Mouse (Mus musculus) heart, postnatal 25 days (tissue): ENCODE measurements around the gene Slc51b. TPM values are rescaled to one million over a fixed set of nuclear protein-coding genes. Genes with fewer than 3 reads are reported as not detected.

ENCODE experiments used
- DNase-seq: peaks from one replicate; pipeline ENCODE4 v3.0.0; 2022; ENCODE audit warnings: low spot score
- intact Hi-C: fragments of 180-260 bp; cut with DNase I; formaldehyde crosslinking; loops from one replicate; pipeline ENCODE4 v1.15.1; 2025
- total RNA-seq, 2 experiments: library from RNA; stranded (reverse); gene quantifications; 2 replicates each; pipeline ENCODE4 v1.2.3; 2021

Gene Slc51b
- total RNA-seq, 2 experiments from 2014 or later: not detected

DNA sequence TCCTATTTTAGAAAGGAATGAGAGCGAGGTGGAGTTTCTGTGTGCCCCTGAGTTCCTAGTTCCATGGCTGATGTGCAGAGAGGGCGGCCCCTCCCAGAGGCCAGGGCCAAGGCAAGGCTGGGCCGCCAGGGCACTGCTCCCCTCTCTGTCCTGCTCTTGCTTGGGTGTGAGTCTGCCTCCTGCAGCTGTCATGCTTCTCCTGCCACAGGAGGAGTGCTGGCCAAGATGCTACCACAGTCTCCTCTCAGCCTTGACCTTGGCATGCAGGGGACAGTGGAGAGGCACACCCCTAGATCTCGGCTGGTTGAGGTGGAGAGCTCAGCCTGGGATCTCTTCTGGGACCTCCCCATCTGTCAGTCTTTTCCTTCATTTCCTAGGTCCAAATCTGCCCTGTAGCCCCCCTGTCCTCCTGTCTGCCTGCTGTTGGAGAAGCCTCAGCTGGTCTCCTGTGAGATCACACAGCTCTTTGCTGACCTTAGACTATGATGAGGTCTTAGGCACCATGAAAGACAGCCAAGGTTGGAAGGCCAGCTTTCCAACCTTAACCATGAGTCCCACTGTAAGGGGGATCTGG lies 41.7 kb downstream of the Slc51b start:
- intact Hi-C loops: no loop called here
- no peak for DNase-seq

DNA sequence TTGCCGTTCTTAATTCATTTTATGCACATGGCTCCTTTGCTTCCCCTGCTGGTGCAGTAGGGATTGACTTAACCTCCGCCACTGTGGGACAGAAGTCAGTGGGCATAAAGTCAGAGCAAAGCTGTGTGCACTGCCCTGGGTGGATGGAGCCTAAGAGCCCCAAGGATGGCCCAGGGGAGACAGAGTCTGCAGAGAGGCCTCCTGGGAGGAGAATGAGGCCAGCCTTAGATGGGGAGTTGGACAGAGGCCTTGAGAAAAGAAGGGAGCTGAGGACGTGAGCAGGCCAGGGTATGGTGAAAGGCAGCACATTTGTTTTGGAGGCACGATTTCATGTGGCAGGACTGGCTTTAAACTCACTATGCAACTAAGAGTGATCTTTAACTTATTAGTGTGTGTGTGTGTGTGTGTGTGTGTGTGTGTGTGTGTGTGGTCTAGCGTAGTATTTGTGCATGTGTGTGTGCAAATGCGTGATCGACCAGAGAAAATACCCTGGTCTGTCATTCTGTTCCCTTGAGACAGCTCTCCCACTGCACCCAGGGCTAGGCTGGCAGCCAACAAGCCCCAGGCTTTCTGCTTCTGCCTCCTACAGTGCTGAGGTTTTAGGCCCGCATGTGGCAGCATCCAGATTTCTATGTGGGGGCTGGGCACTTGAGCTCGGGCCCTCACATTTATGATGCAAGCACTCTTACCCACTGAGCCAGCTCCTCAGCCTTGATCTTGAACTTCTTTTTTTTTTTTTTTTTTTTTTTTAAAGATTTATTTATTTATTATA lies 47.4 kb downstream of the Slc51b start:
- DNase-seq: no peak
- intact Hi-C loops: no loop called here

DNA sequence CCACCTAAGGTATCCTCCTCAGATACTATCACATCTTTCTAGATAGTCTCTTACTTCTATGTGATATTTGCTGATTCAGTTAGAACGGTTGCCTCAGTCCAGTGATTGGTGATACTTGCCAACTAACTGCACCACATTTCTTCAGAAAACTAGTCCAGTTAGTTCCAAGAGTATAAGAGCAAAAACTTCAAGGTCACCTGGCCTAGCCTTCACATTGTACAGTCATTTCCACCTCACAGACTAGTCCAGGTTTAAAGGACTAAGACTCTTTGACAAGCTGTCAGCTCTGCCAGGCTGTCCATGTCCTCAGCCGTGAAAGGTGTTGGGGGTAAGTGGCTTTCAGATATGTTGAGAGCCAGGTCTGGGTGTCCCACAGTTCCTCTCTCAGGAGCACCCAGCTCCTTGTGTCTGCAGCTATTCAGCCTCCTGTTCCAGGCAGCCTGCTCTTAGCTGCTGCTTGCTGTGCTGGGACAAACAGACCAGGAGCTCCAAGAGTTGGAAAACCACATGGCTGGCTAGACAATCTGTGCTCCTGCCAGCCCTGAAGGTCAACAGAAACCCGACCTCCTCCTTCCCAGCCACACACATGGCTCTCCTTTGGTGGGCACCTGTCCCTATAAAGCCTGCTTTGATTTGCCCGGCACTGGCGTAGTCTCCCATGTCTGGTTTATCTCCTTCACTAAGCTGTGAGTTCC lies 48.1 kb downstream of the Slc51b start:
- intact Hi-C loops: no loop called here
- DNase-seq: no peak

DNA sequence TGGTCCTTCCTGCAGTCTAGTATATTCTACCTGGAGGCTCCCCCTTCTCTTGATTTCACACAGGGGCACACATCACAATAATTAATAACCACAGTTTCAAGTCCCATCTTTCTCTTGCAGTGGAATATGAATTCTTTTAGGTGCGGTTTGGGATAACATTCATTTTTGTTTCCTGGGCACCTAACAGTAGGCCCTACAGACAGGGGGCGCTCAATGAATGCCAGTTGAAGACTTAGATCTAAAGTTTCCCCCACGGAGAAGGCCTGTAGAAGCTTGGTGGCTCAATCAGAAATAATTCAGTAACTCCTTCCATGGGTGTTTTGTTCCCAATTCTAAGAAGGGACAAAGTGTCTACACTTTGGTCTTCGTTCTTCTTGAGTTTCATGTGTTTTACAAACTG lies 50.3 kb downstream of the Slc51b start:
- intact Hi-C loops: loop anchor here (1.0 kb wide), 1 partner anchor 60 kb away; no protein-coding TSS in a partner anchor
- DNase-seq: no peak

DNA sequence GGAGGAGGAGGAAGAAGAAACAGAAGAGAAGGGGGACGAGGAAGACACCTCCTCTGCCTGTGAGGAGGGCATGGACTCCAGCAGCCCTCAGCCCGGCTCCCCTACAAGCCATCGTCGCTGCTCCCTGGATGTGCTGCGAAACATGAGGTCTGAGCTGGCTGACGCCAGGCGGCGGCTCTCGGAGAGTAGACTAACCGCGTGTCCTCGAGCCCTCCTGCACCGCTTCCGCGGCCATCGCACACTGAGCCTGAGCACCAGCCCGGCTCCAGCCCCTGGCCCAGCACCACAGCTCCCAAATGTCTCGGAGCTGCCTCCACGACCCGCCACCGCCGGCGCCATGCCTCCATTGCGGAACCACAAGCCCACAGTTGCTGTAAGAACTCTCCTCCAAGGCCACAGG lies 51.0 kb downstream of the Slc51b start:
- intact Hi-C loops: loop anchor here (1.0 kb wide), 1 partner anchor 61 kb away; no protein-coding TSS in a partner anchor
- no peak for DNase-seq

DNA sequence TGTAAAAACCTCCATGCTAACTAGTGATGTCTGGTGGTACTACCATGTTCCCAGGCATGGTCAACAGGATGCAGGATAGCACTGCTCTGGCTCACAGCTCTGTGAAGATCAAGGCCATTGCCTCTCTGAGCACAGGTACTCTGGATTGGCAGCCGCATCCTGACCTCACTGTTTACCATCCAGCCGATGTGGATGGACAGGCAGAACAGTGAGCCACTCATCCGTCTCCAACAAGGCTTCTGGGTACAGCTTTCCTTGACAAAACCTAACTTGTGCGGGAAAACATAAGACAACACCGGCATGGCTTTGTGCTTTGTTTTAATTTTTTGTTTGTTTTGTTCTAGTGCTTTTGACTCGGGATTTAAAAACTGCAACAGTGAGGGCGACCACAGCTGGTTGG lies 57.0 kb downstream of the Slc51b start:
- intact Hi-C loops: no loop called here
- DNase-seq: no peak

DNA sequence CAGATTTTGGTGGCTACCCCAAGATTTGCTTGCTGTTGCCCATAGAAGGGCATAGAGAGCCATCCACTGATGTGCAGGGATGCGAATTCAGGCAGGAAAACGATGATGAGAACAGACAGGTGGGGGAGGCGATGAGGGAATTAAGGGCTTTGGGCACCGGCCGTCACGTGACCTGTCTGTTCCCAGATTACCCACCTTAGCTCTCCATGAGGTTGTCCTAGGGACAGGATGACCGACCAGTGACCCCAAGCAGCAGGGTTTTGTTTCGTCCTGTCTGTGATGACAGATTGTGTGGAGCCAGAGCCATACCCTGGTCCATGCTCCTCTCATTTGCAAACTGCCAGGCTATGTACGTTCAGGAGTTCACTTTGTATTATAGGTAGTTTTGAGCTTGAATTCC lies 59.1 kb downstream of the Slc51b start:
- intact Hi-C loops: no loop called here
- no peak for DNase-seq

Other genes with a start within 250 kb of the Slc51b start
- 1 to 10 TPM; 4.2 TPM for gene Parp16, start 227.6 kb downstream of the Slc51b start, total RNA-seq
- gene Cilp, start 157.8 kb downstream of the Slc51b start, total RNA-seq: 1 to 10 TPM; 4.8 to 6.6 TPM
- gene Clpx, start 128.7 kb downstream of the Slc51b start, total RNA-seq: 100 to 1,000 TPM; 101 to 106 TPM
- 10 to 100 TPM; 11.5 to 12.6 TPM for gene Pdcd7, start 76.9 kb downstream of the Slc51b start, total RNA-seq
- gene Ubap1l, start 61.9 kb downstream of the Slc51b start, total RNA-seq: under 1 TPM; 0.20 to 0.39 TPM
- gene Kbtbd13, start 31.3 kb downstream of the Slc51b start, total RNA-seq: 1 to 10 TPM; 2.6 to 3.1 TPM
- 1 to 10 TPM; 6.4 to 8.8 TPM for gene Rasl12, start 24.4 kb downstream of the Slc51b start, total RNA-seq
- gene Mtfmt, start 12.8 kb upstream of the Slc51b start, total RNA-seq: 1 to 10 TPM; 5.7 to 6.4 TPM
- 10 to 100 TPM; 10.6 to 13.1 TPM for gene Spg21, start 38.0 kb upstream of the Slc51b start, total RNA-seq
- not detected for gene Ankdd1a, start 97.2 kb upstream of the Slc51b start, total RNA-seq
- 10 to 100 TPM; 12.9 to 13.2 TPM for gene Plekho2, start 157.1 kb upstream of the Slc51b start, total RNA-seq
- not detected for gene Pif1, start 164.2 kb upstream of the Slc51b start, total RNA-seq
- 10 to 100 TPM; 37.1 to 39.3 TPM for gene Rbpms2, start 206.7 kb upstream of the Slc51b start, total RNA-seq
- gene Oaz2, start 245.0 kb upstream of the Slc51b start, total RNA-seq: 100 to 1,000 TPM; 249 to 259 TPM